Comparison of ENCODE assay signal across 34 mouse cellular contexts in the genomic region with DNA sequence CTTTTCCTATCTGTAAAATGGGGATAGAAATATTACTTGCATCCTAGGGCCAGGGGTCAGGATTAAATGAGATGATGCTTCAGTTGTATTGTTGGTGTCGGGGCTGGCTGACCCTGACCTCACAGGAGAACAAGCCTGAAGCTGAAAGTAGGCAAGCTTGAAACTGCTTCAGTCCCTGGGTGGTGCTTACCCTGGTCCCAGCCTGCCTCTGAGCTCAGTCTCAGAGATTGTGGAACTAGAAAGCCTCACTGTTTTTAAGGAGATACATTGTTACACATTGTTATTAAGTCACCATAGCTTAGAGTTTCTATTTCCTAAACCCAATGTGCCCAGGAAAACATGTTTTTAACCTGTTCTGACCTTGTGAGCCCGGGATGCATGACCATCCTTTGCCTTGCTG. TPM values are rescaled to one million over a fixed set of nuclear protein-coding genes. Genes with fewer than 3 reads are reported as not detected.
"Had no signal": no experiment of that assay in that cellular context is flagged by ENCODE, and none has a peak within 500 bp of the region (broad histone marks: within the 10 kb centered on the region; RNA-seq: fewer than 3 reads in every experiment).

No protein-coding gene starts in this region.

- H3K36me3 ChIP-seq: embryonic facial prominence, embryonic 10.5 days; embryonic facial prominence, embryonic 12.5 days; embryonic facial prominence, embryonic 13.5 days; embryonic facial prominence, embryonic 15.5 days; forebrain, embryonic 10.5 days; forebrain, embryonic 12.5 days had no signal

- H3K9ac ChIP-seq: embryonic facial prominence, embryonic 12.5 days; embryonic facial prominence, embryonic 13.5 days; embryonic facial prominence, embryonic 15.5 days; forebrain, embryonic 12.5 days; forebrain, postnatal 0 days had no signal

- H3K4me3 ChIP-seq: embryonic facial prominence, embryonic 10.5 days; embryonic facial prominence, embryonic 12.5 days; embryonic facial prominence, embryonic 13.5 days; embryonic facial prominence, embryonic 15.5 days; erythroblast, embryonic 14.5 days; forebrain, embryonic 10.5 days; forebrain, embryonic 12.5 days; gastrocnemius, adult 2 months; heart, adult 2 months had no signal

- H3K4me2 ChIP-seq: embryonic facial prominence, embryonic 12.5 days; embryonic facial prominence, embryonic 13.5 days; embryonic facial prominence, embryonic 15.5 days; forebrain, embryonic 12.5 days had no signal

- ATAC-seq: forebrain, postnatal 0 days had no signal

- H3K27ac ChIP-seq: embryonic facial prominence, embryonic 12.5 days; embryonic facial prominence, embryonic 13.5 days; embryonic facial prominence, embryonic 15.5 days; gastrocnemius, adult 2 months; heart, adult 2 months had no signal

- DNase-seq: cerebellum, adult 18-20 months; cerebellum, adult 2 months; cerebellum, adult 8-10 months; cerebellum, adult 9-10 months; cerebellum, adult 9-11 months; cerebellum, postnatal 10 days; cerebellum, postnatal 14 days; cerebellum, postnatal 25 days; cerebellum, postnatal 36 days; embryo, embryonic 11 days; forebrain, postnatal 0 days; gastrocnemius, adult 2 months; gastrocnemius, postnatal 10 days; gastrocnemius, postnatal 14 days; gastrocnemius, postnatal 25 days; gastrocnemius, postnatal 36 days; heart, adult 11 months; heart, adult 18-20 months; heart, adult 2 months had no signal

- H3K27me3 ChIP-seq: embryonic facial prominence, embryonic 12.5 days; embryonic facial prominence, embryonic 13.5 days; embryonic facial prominence, embryonic 15.5 days; forebrain, embryonic 12.5 days had no signal

- H3K9me3 ChIP-seq: embryonic facial prominence, embryonic 10.5 days; embryonic facial prominence, embryonic 12.5 days; embryonic facial prominence, embryonic 13.5 days; embryonic facial prominence, embryonic 15.5 days; forebrain, embryonic 10.5 days; forebrain, embryonic 12.5 days had no signal

RNA-seq across cellular contexts. Expression of a gene that starts 18.4 kb away (rescaled TPM):
- total RNA-seq: common myeloid progenitor, adult 5-6 weeks; forebrain, postnatal 0 days; granulocyte monocyte progenitor cell, adult 5-6 weeks; heart, adult 18-20 months; heart, adult 2 months had no signal
- polyA plus RNA-seq: cerebellum, adult 2 months; cortical plate, adult 2 months; embryonic facial prominence, embryonic 13.5 days; forebrain, embryonic 14.5 days; forebrain, embryonic 16.5 days; forebrain, postnatal 0 days had no signal

RNA-seq across cellular contexts. Expression of a gene that starts 30.5 kb away (rescaled TPM):
- total RNA-seq: common myeloid progenitor, adult 5-6 weeks; granulocyte monocyte progenitor cell, adult 5-6 weeks had no signal
- polyA plus RNA-seq: erythroblast, embryonic 14.5 days had no signal

RNA-seq across cellular contexts. Expression of a gene that starts 50.0 kb away (rescaled TPM):
- total RNA-seq: common myeloid progenitor, adult 5-6 weeks; gastrocnemius, adult 18-20 months; gastrocnemius, adult 2 months; gastrocnemius, adult 8-10 months; gastrocnemius, postnatal 25 days; gastrocnemius, postnatal 36 days; granulocyte monocyte progenitor cell, adult 5-6 weeks; heart, adult 18-20 months; heart, adult 2 months had no signal
- polyA plus RNA-seq: cerebellum, adult 2 months; erythroblast, embryonic 14.5 days; gonadal fat pad, adult 2 months; heart, adult 2 months had no signal

RNA-seq across cellular contexts. Expression of a gene that starts 54.5 kb away (rescaled TPM):
- total RNA-seq: common myeloid progenitor, adult 5-6 weeks had no signal
